Mouse (Mus musculus): ENCODE measurements at regions not wholly inside any gene's neighbourhood (a gene's known extent, or its start where the extent isn't known, plus 50 kb on each side); places are given as distances from the start of the nearest gene placed in this dataset.

- no peak overlapping the region for H3K27ac ChIP-seq (ENCODE audit: insufficient read depth, low read depth, low read length)
- TF ChIP-seq CTCF (IDR thresholded peaks at IDR 0.05; ENCODE audit: insufficient read depth, low read depth, low read length) (no peak), POLR2A (IDR thresholded peaks at IDR 0.05; ENCODE audit: insufficient read depth, low read depth, low read length) (no peak)
- no peaks in the 10 kb centered on the region for H3K4me1 ChIP-seq (ENCODE audit: control insufficient read depth, insufficient read depth, low read length)
- H3K4me3 ChIP-seq (ENCODE audit: insufficient read depth, low read depth, low read length) = no peak overlapping the region
- 87% methylated on average over 2 of the region's 2 CpGs for WGBS
These were observed 90.7 kb upstream of the Tbx3 start for GRCm38 (mm10) chr5:119579806-119580205.

DNA sequence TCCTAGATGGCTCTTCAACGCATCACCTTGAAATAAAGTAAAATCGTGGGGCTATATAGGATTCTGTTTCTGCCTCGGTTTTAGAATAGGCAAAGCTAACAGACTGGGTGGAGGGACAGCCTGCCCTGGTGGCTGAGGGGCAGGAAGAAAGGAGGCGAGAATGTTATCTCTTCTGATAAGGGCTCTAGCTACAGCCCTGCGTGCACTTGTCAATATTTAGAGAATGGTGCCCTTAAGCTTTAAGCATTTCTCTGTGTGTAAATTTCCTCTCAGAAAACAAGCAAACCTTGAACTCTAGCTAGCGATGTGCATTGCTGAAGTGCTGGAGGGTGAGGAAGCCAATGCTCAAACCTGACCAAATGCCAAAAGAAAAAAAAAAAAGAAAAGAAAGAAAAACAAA is 90.1 kb upstream of the Tbx3 start:
- Histone ChIP-seq H3K4me1 (ENCODE audit: control insufficient read depth, insufficient read depth, low read length) (no peaks in the 10 kb centered on the region), H3K4me3 (ENCODE audit: insufficient read depth, low read depth, low read length) (no peak overlapping the region), H3K27ac (ENCODE audit: insufficient read depth, low read depth, low read length) (no peak overlapping the region)
- 89% methylated on average over 6 of the region's 6 CpGs for WGBS
- TF ChIP-seq CTCF (IDR thresholded peaks at IDR 0.05; ENCODE audit: insufficient read depth, low read depth, low read length) = no peak
- TF ChIP-seq POLR2A (IDR thresholded peaks at IDR 0.05; ENCODE audit: insufficient read depth, low read depth, low read length) = no peak

GRCm38 (mm10) chr5:119580798-119581197 is 89.7 kb upstream of the Tbx3 start:
- no peak for TF ChIP-seq POLR2A (IDR thresholded peaks at IDR 0.05; ENCODE audit: insufficient read depth, low read depth, low read length)
- Histone ChIP-seq H3K4me3 (ENCODE audit: insufficient read depth, low read depth, low read length) (no peak overlapping the region), H3K4me1 (ENCODE audit: control insufficient read depth, insufficient read depth, low read length) (no peaks in the 10 kb centered on the region), H3K27ac (ENCODE audit: insufficient read depth, low read depth, low read length) (no peak overlapping the region)
- WGBS = 96% methylated on average over 2 of the region's 2 CpGs

GRCm38 (mm10) chr5:119584389-119584788 is 86.1 kb upstream of the Tbx3 start:
- Histone ChIP-seq H3K4me3 (ENCODE audit: insufficient read depth, low read depth, low read length) (no peak overlapping the region), H3K27ac (ENCODE audit: insufficient read depth, low read depth, low read length) (no peak overlapping the region), H3K4me1 (ENCODE audit: control insufficient read depth, insufficient read depth, low read length) (no peaks in the 10 kb centered on the region)
- 87% methylated on average over 2 of the region's 2 CpGs for WGBS
- TF ChIP-seq CTCF (IDR thresholded peaks at IDR 0.05; ENCODE audit: insufficient read depth, low read depth, low read length) (no peak), POLR2A (IDR thresholded peaks at IDR 0.05; ENCODE audit: insufficient read depth, low read depth, low read length) (no peak)

DNA sequence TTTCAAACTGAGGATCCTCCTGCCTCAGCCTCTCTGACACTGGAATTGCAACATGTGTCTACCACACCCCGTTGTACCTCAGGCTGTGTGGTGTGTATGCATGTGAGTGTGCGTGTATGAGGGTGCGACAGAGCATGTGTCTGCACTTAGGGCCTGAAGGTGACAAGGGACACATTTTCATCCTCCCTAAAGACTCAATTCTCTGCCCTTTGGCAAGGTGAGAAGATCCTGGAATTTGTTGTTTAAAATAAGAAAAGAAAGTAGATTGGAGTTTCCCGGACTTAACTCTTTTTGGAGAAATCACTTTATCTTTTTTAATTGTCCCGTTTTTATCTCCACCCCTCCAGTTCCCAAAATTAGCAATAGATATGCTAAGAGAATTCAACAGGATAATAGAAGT is 85.6 kb upstream of the Tbx3 start:
- WGBS = 95% methylated on average over 5 of the region's 5 CpGs
- Histone ChIP-seq H3K27ac (ENCODE audit: insufficient read depth, low read depth, low read length) (no peak overlapping the region), H3K4me3 (ENCODE audit: insufficient read depth, low read depth, low read length) (no peak overlapping the region), H3K4me1 (ENCODE audit: control insufficient read depth, insufficient read depth, low read length) (no peaks in the 10 kb centered on the region)
- TF ChIP-seq POLR2A (IDR thresholded peaks at IDR 0.05; ENCODE audit: insufficient read depth, low read depth, low read length) = no peak
- no peak for TF ChIP-seq CTCF (IDR thresholded peaks at IDR 0.05; ENCODE audit: insufficient read depth, low read depth, low read length)

DNA sequence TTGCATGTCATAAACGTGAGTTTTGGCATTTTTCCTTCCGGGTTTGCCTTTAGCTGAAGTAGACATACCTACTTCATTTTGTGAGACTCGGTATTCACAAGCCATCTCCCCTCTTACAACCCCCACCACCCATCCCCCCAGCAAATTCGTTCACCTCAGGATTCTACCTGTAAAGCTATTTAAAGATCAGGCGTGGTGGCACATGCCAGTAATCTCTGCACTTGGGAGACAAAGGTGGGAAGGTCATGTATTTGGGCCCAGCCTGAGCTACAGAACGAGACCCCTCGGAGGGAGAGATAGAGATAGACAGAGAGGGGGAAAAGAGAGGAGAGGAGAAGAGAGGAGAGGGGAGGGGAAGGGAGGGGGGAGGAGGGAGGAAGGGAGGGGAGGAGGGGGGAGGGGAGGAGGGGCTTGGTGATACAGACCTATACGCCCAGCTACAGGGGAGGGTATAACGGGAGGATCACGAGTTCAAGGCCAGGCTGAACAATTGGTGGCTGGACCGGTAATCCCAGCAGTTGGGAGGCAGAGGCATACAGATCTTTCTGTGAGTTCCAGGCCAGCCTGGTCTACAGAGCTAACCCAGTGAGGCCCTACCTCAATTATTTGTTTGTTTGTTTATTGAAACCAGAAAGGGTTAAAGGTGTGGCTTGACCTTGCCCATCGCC is 83.9 kb upstream of the Tbx3 start:
- Histone ChIP-seq H3K27ac (ENCODE audit: insufficient read depth, low read depth, low read length) (no peak overlapping the region), H3K4me3 (ENCODE audit: insufficient read depth, low read depth, low read length) (no peak overlapping the region), H3K4me1 (ENCODE audit: control insufficient read depth, insufficient read depth, low read length) (no peaks in the 10 kb centered on the region)
- 91% methylated on average over 12 of the region's 12 CpGs for WGBS
- TF ChIP-seq CTCF (IDR thresholded peaks at IDR 0.05; ENCODE audit: insufficient read depth, low read depth, low read length) = no peak
- no peak for TF ChIP-seq POLR2A (IDR thresholded peaks at IDR 0.05; ENCODE audit: insufficient read depth, low read depth, low read length)

DNA sequence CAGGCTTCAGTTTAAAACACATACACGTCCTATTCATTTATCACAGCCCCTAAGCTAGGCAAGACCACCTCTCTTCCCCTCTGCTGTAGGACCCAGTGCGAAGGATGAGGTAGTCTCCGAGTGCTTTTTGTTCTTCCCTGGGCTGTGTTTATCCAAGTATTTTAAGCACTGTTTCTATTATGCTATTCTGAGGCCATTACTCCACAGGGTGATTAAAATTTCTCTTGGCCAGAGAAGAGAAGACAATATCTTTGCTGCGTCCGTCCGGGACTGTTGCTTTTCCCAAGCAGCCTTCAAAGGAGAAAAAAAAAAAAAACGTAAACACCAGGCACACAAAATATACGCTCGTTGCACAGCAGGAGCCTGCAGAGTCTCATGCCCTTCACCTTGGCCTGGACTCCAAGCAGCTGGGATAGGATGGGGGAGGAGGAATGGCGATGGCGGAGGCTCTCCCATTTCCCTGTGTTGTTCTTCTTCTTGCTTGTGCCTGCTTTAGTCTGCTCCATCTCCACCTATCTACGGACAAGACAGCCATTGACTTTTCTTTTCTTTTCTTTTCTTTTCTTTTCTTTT is 83.1 kb upstream of the Tbx3 start:
- TF ChIP-seq POLR2A (IDR thresholded peaks at IDR 0.05; ENCODE audit: insufficient read depth, low read depth, low read length) = no peak
- no peak for TF ChIP-seq CTCF (IDR thresholded peaks at IDR 0.05; ENCODE audit: insufficient read depth, low read depth, low read length)
- H3K27ac ChIP-seq (ENCODE audit: insufficient read depth, low read depth, low read length) = no peak overlapping the region

DNA sequence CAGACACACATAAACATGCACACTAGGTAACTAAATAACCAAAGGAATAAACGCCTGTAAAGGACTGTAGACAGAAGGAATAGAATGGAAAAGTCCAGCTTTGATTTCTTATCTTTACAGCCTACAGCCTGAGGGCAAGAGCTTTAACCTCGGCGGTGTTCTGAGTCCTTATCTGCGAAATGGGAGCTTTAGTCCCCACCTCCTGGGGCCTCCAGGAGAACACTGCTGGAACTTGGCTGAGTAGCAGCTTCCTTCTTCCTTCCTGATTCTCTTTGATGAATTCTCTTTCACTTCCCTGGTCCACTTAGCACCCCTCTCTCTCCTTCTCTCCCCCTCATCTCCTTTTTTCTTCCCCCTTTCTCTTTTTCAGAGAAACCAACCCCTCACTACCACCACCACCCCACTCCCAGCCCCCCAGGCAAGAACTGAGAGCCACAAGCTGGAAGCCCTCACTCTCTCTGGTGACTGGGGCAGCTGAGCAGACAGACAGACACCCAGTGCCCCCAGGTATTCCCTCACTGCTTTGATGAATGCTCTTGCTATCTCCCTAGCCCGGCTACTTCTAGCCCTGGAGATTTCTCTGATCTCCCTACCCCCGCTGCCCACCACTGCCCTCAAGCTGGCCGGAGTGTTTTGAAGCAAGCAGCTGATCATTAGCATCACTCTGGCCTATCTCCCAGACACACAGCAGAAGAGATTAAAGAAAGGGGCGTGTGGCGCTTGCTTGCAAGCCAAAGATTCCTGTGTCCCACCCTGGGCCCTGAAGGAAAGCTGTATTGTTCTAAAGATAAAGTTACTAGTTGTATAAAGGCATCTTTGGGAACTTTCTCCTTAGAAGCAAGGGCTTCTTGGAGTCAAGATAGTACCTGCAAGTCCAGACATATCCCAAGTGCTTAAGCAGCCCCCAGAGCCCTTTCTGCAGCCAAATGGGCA is 81.9 kb upstream of the Tbx3 start:
- Histone ChIP-seq H3K4me3 (ENCODE audit: insufficient read depth, low read depth, low read length) (no peak overlapping the region), H3K4me1 (ENCODE audit: control insufficient read depth, insufficient read depth, low read length) (no peaks in the 10 kb centered on the region), H3K27ac (ENCODE audit: insufficient read depth, low read depth, low read length) (no peak overlapping the region)
- TF ChIP-seq POLR2A (IDR thresholded peaks at IDR 0.05; ENCODE audit: insufficient read depth, low read depth, low read length) = no peak
- no peak for TF ChIP-seq CTCF (IDR thresholded peaks at IDR 0.05; ENCODE audit: insufficient read depth, low read depth, low read length)
- WGBS = 62% methylated on average over 9 of the region's 9 CpGs

More for the DNA sequence above, 83.1 kb upstream of the Tbx3 start:
- H3K4me3 ChIP-seq (ENCODE audit: insufficient read depth, low read depth, low read length) = no peak overlapping the region
- H3K4me1 ChIP-seq (ENCODE audit: control insufficient read depth, insufficient read depth, low read length) = no peaks in the 10 kb centered on the region
- 46% methylated on average over 12 of the region's 12 CpGs for WGBS

DNA sequence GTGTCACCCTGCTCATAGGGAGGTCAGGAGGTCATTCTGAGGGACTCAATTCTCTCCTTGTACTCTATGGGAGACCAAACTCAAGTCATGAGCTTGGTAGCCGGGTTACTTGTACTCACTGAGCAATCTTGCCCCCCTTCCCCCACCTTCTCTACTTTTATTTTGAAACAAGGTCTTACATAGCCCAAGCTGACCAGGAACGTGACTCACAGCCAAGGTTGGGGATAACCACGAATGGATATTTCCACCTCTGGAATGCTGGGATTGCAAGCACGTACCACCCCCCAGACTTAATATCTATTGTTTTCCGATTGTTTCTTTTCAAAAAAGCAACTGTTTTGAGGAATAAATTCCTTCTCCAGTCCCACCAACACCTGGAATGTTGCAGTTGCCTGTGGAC is 79.2 kb upstream of the Tbx3 start:
- H3K4me1 ChIP-seq (ENCODE audit: control insufficient read depth, insufficient read depth, low read length) = no peaks in the 10 kb centered on the region
- no peak overlapping the region for H3K4me3 ChIP-seq (ENCODE audit: insufficient read depth, low read depth, low read length)
- WGBS = 84% methylated on average over 5 of the region's 5 CpGs
- no peak overlapping the region for H3K27ac ChIP-seq (ENCODE audit: insufficient read depth, low read depth, low read length)
- TF ChIP-seq POLR2A (IDR thresholded peaks at IDR 0.05; ENCODE audit: insufficient read depth, low read depth, low read length) (no peak), CTCF (IDR thresholded peaks at IDR 0.05; ENCODE audit: insufficient read depth, low read depth, low read length) (no peak)
